Mouse (Mus musculus) liver, adult 2 months (tissue): Measurements from ENCODE around the gene Tprkb.

Experiments
- CTCF ChIP-seq: fragments of 200-500 bp; IDR thresholded peaks from 2 replicates; pipeline ENCODE4 v1.5.1; 2011; ENCODE audit warnings: low read depth, low read length, control low read depth
- POLR2A ChIP-seq: fragments of 200-500 bp; IDR thresholded peaks from 2 replicates; pipeline ENCODE4 v1.6.1; 2011; ENCODE audit warnings: low read length, control low read depth; ENCODE audit not compliant: insufficient read depth; ENCODE audit errors: extremely low read depth

- no peak for TF ChIP-seq POLR2A
- no peak for TF ChIP-seq CTCF
These were observed 9.4 kb upstream of the Tprkb start for GRCm38 (mm10) chr6:85902303-85902702.
